ENCODE assay signal across 8 mouse cellular contexts in the genomic region with DNA sequence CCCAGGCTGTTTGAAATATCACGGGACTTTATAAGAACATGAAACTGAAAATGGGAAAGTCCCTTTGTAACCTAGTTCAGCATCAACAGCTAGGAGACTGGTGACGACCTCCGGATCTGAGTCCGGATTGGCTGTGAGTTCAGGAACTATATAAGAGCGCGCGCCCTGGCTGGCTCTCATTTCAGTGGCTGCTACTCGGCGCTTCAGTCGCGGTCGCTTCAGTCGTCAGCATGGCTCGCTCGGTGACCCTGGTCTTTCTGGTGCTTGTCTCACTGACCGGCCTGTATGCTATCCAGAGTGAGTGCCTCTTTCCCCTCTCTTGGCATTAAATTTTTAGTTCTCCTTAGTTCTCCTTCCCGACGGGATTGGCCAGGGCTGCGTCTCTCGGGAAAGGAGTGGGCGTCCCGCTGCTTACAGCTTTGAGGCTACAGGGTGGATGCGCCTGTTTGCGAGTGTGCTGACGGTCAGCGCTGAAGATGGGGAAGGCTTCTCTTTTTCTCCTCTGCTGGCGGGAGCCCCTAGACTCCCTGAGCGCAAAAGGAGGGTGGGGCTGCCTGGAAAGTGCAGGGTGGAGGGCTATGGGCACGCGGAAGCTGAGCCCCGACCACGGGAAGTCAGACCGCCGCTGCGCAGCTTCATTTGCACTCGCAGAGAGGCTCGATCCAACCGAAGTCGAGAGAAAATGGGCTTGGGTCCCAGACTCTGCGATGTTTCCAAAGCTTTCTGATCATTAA. TPM values are rescaled to one million over a fixed set of nuclear protein-coding genes. Genes with fewer than 3 reads are reported as not detected.
DNase-seq lines count a peak whose midpoint lies in the region; ATAC-seq lines count a peak whose summit lies in the region.

A gene (plus strand): TSS at position 179 of the 734 bp plus-strand sequence.

- no peaks in the 10 kb centered on the region for H3K9me3 ChIP-seq in heart, embryonic 14.5 days (ENCODE audit: control insufficient read depth, low read length)
- H3K9me3 ChIP-seq in liver, embryonic 13.5 days (replicated peaks), result no peaks in the 10 kb centered on the region
- no peaks in the 10 kb centered on the region for H3K9me3 ChIP-seq in stomach, embryonic 16.5 days (replicated peaks; ENCODE audit: control insufficient read depth, low read length)

- peak within 1 kb of the TSS; percentile 79 for H3K27ac ChIP-seq in heart, embryonic 14.5 days (replicated peaks in 1 of 2; ENCODE audit: control insufficient read depth in 1 of 2, insufficient read depth in 1 of 2, low read depth in 2 of 2, low read length in 2 of 2)
- H3K27ac ChIP-seq in liver, embryonic 13.5 days, result peak within 1 kb of the TSS; percentile 85
- H3K27ac ChIP-seq in stomach, embryonic 16.5 days (ENCODE audit: low read length), result peak within 1 kb of the TSS; percentile 81

- peak within 1 kb of the TSS; percentile 55 to 80 for H3K4me3 ChIP-seq in heart, embryonic 14.5 days (ENCODE audit: control insufficient read depth in 1 of 2, insufficient read depth in 1 of 2, low read depth in 1 of 2, low read length in 2 of 2)
- peak within 1 kb of the TSS; percentile 82 for H3K4me3 ChIP-seq in liver, embryonic 13.5 days (replicated peaks)
- H3K4me3 ChIP-seq in stomach, embryonic 16.5 days (replicated peaks; ENCODE audit: low read length), result peak within 1 kb of the TSS; percentile 85

- peak within 1 kb of the TSS; percentile 68 for H3K4me2 ChIP-seq in heart, embryonic 14.5 days (ENCODE audit: low read length)
- H3K4me2 ChIP-seq in liver, embryonic 13.5 days, result peak within 1 kb of the TSS; percentile 93
- peak within 1 kb of the TSS; percentile 67 for H3K4me2 ChIP-seq in stomach, embryonic 16.5 days (ENCODE audit: low read depth, low read length)

- peak within 1 kb of the TSS; percentile 82 for H3K9ac ChIP-seq in heart, embryonic 14.5 days (ENCODE audit: low read length)
- peak within 1 kb of the TSS; percentile 89 for H3K9ac ChIP-seq in liver, embryonic 13.5 days
- peak within 1 kb of the TSS; percentile 86 for H3K9ac ChIP-seq in stomach, embryonic 16.5 days (ENCODE audit: low read length)

- peak; percentile 78 for DNase-seq in c-Kit-negative CD71-positive TER-119-positive erythroid progenitor cells, embryonic 14.5 days (ENCODE audit: low read depth, low spot score)
- peak; percentile 89 for DNase-seq in fibroblast of lung, adult 2 months (ENCODE audit: low read depth)
- peak; percentile 97 for DNase-seq in kidney, postnatal 14 days
- peak; percentile 84 for DNase-seq in liver, embryonic 13.5 days
- DNase-seq in neural tube, embryonic 10.5 days (ENCODE audit: extremely low spot score, low spot score), result peak; percentile 94

- WGBS in heart, embryonic 14.5 days, result under 1% methylated on average over 40 of the region's 40 CpGs
- under 1% methylated on average over 40 of the region's 40 CpGs for WGBS in liver, embryonic 13.5 days (ENCODE audit: insufficient replicate concordance)
- under 1% methylated on average over 40 of the region's 40 CpGs for WGBS in stomach, embryonic 16.5 days

- peaks cover 13% of the 10 kb centered on the region for H3K36me3 ChIP-seq in heart, embryonic 14.5 days (ENCODE audit: control insufficient read depth, insufficient read depth, low read length)
- peaks cover 23% of the 10 kb centered on the region for H3K36me3 ChIP-seq in liver, embryonic 13.5 days
- H3K36me3 ChIP-seq in stomach, embryonic 16.5 days (ENCODE audit: control insufficient read depth, insufficient read depth, low read length), result no peaks in the 10 kb centered on the region

- ATAC-seq in CD4-positive, CD25-positive, alpha-beta regulatory T cell, adult 4 months, result peak; percentile 84
- ATAC-seq in heart, embryonic 14.5 days (ENCODE audit: insufficient number of reproducible peaks, insufficient read depth, low FRiP score, low read depth), result peak; percentile 94
- peak; percentile 93 for ATAC-seq in liver, embryonic 13.5 days (ENCODE audit: low read depth)
- peak; percentile 98 for ATAC-seq in stomach, embryonic 16.5 days (ENCODE audit: insufficient read depth, low FRiP score)

- H3K27me3 ChIP-seq in heart, embryonic 14.5 days (ENCODE audit: control insufficient read depth, insufficient read depth, low read length), result no peaks in the 10 kb centered on the region
- no peaks in the 10 kb centered on the region for H3K27me3 ChIP-seq in liver, embryonic 13.5 days
- H3K27me3 ChIP-seq in stomach, embryonic 16.5 days (ENCODE audit: control insufficient read depth, insufficient read depth, low read length), result no peaks in the 10 kb centered on the region

- peaks cover 0 to 19% of the 10 kb centered on the region in 2 experiments; a peak in 1 of 4 replicates for H3K4me1 ChIP-seq in heart, embryonic 14.5 days (ENCODE audit: control insufficient read depth in 2 of 2, insufficient read depth in 2 of 2, low read length in 2 of 2)
- H3K4me1 ChIP-seq in liver, embryonic 13.5 days (replicated peaks), result peaks cover 50% of the 10 kb centered on the region
- 0 out of 2 replicates have a peak, but pooled peaks cover 6% of the 10 kb centered on the region for H3K4me1 ChIP-seq in stomach, embryonic 16.5 days (ENCODE audit: control insufficient read depth, insufficient read depth, low read length)

RNA-seq across cellular contexts. Expression of the gene that starts here (rescaled TPM):
- polyA plus RNA-seq in CD4-positive, CD25-positive, alpha-beta regulatory T cell, adult 4 months (2017; shearing (Covaris generic)), result 1,000 to 10,000 TPM; 7,747 to 9,345 TPM
- 299 and 301 TPM in 2 replicates for polyA plus RNA-seq in heart, embryonic 14.5 days (2014; fragmentation: Nextera tagmentation; extraction: Ambion mirVana)
- 322 and 384 TPM in 2 replicates for polyA plus RNA-seq in liver, embryonic 13.5 days (2015; fragmentation: Nextera tagmentation; extraction: Ambion mirVana)
- polyA plus RNA-seq in stomach, embryonic 16.5 days (2015; fragmentation: Nextera tagmentation; extraction: Ambion mirVana), result 368 and 395 TPM in 2 replicates

Comparison
In these comparisons a context has a peak if more than half of its experiments do, and no peak if none do; other contexts are left out.
1. Peak in every context shown above with its lines: DNase-seq, ATAC-seq, H3K4me3 ChIP-seq and H3K27ac ChIP-seq.
2. RNA of the gene that starts here (polyA plus RNA-seq): 7,747 to 9,345 TPM in CD4-positive, CD25-positive, alpha-beta regulatory T cell, adult 4 months; 368 to 395 TPM in stomach, embryonic 16.5 days, 322 to 384 TPM in liver, embryonic 13.5 days and 299 to 301 TPM in heart, embryonic 14.5 days; every median in the first group is over 10 times any median in the second.